Mouse (Mus musculus) lung, postnatal 0 days (tissue): ENCODE results near the gene Ganc. TPM values are rescaled to one million over a fixed set of nuclear protein-coding genes. Genes with fewer than 3 reads are reported as not detected.

Source experiments
- ATAC-seq: fragments of 200-750 bp; cut with Nextera tagmentation; 2 replicates; pipeline ENCODE4 v1.8.0; 2017; ENCODE audit warnings: moderate library complexity
- DNase-seq: peaks from one replicate; pipeline ENCODE4 v3.0.0-alpha.2; 2016; ENCODE audit warnings: low spot score
- H3K27ac ChIP-seq: fragments of 300-500 bp; sonication (generic); 2 replicates; pipeline ENCODE4 v1.5.1; 2014; ENCODE audit warnings: antibody characterized with exemption, mild to moderate bottlenecking, low read length, mixed read lengths
- H3K27me3 ChIP-seq: fragments of 300-500 bp; sonication (generic); replicated peaks from 2 replicates; pipeline ENCODE4 v1.6.1; 2014; ENCODE audit warnings: low read length, mixed read lengths; ENCODE audit not compliant: insufficient read depth
- H3K36me3 ChIP-seq: fragments of 300-500 bp; sonication (generic); 2 replicates; pipeline ENCODE4 v1.6.1; 2014; ENCODE audit warnings: low read length, mixed read lengths; ENCODE audit not compliant: insufficient read depth
- H3K4me1 ChIP-seq: fragments of 300-500 bp; sonication (generic); 2 replicates; pipeline ENCODE4 v1.6.1; 2014; ENCODE audit warnings: antibody characterized with exemption, low read depth, low read length, mixed read lengths; ENCODE audit not compliant: insufficient read depth
- H3K4me2 ChIP-seq: fragments of 300-500 bp; sonication (generic); replicated peaks from 2 replicates; pipeline ENCODE4 v1.6.1; 2014; ENCODE audit warnings: low read depth, mild to moderate bottlenecking, low read length, moderate library complexity, mixed read lengths
- H3K4me3 ChIP-seq: fragments of 300-500 bp; sonication (generic); 2 replicates; pipeline ENCODE4 v1.5.1; 2014; ENCODE audit warnings: low read depth, low read length
- H3K9ac ChIP-seq: fragments of 300-500 bp; sonication (generic); replicated peaks from 2 replicates; pipeline ENCODE4 v1.6.1; 2014; ENCODE audit warnings: low read depth, mild to moderate bottlenecking
- H3K9me3 ChIP-seq: fragments of 300-500 bp; sonication (generic); 2 replicates; pipeline ENCODE4 v1.6.1; 2016; ENCODE audit warnings: low read length, mixed read lengths
- CTCF ChIP-seq: IDR thresholded peaks from 2 replicates; pipeline ENCODE4 v1.5.1; 2016; ENCODE audit warnings: antibody characterized with exemption, mild to moderate bottlenecking
- EP300 ChIP-seq: IDR thresholded peaks from 2 replicates; pipeline ENCODE4 v1.6.1; 2016; ENCODE audit warnings: antibody characterized with exemption, mild to moderate bottlenecking, control low read depth
- WGBS: fragments of 180-500 bp; shearing (Covaris S2); extraction: QIAGEN DNeasy Blood & Tissue Kit; methylation state at CpG from one replicate; pipeline ENCODE4 v1.1.7; 2014; 5-methylcytosine and 5-hydroxymethylcytosine counted together
- polyA plus RNA-seq: library from polyadenylated mRNA; unstranded; fragments of >200 nt; fragmentation: Nextera tagmentation; extraction: Ambion mirVana; gene quantifications from 2 replicates; pipeline ENCODE4 v1.2.1, GENCODE M21; 2015

Gene Ganc
- polyA plus RNA-seq, 1 experiment from 2014 or later: 11.5 TPM

DNA sequence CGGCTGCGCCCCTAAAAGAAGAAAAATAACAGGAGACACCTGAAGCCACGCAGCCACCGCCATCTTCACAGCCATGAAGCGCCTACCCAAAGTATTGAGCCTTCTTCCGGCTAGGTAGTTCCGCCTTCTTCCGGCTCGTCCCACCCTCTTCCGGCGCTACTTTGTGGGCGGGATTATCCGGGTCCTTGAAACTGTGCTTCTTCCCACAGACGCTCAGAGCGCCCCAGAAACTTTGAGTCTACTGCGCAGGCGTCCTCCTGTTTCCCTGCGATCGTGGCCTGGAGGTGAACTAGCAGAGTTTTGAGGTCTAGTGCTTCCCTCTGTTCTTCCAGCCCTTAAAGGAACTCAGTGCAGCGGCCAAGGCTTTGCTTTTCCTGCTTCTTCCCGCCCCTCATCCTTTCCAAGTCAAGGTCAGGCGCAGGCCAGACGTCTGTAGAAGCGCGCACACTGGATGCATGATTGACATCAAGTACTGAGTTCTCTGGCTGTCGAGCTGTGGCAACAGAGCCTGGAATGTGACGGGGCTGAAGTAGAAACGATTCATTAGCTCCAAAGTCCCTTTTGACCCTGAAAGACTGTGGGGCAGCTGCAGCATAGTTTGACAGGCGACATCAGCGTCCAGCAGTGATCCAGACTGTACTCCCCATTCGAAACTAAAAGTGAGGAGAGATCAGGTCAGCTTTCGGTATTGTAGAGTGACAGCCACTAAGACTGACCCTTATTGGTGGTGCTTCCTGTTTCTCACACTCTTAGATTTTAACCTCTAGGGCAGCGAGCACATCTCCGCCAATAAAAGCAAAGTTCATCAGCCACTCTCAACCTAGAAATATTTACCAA is 508 bp downstream of the Ganc start, which contains the start of gene Tmem87a:
Gene Tmem87a (minus strand): TSS at position 128 of the 837 bp plus-strand sequence.
- Histone ChIP-seq H3K27me3 (no peaks in the 10 kb centered on the region), H3K9ac (peak within 1 kb of the TSS; percentile 61), H3K4me1 (peaks cover 4% of the 10 kb centered on the region; the same call in 1 of the 2 replicates), H3K27ac (peak within 1 kb of the TSS; percentile 94), H3K4me3 (peak within 1 kb of the TSS; percentile 69), H3K9me3 (no peaks in the 10 kb centered on the region), H3K36me3 (no peaks in the 10 kb centered on the region), H3K4me2 (peak within 1 kb of the TSS; percentile 63)
- ATAC-seq (peak; percentile 99), DNase-seq (peak; percentile 99)
- TF ChIP-seq EP300: peak; percentile 71
- no peak for TF ChIP-seq CTCF
- under 1% methylated on average over 34 of the region's 34 CpGs for WGBS

DNA sequence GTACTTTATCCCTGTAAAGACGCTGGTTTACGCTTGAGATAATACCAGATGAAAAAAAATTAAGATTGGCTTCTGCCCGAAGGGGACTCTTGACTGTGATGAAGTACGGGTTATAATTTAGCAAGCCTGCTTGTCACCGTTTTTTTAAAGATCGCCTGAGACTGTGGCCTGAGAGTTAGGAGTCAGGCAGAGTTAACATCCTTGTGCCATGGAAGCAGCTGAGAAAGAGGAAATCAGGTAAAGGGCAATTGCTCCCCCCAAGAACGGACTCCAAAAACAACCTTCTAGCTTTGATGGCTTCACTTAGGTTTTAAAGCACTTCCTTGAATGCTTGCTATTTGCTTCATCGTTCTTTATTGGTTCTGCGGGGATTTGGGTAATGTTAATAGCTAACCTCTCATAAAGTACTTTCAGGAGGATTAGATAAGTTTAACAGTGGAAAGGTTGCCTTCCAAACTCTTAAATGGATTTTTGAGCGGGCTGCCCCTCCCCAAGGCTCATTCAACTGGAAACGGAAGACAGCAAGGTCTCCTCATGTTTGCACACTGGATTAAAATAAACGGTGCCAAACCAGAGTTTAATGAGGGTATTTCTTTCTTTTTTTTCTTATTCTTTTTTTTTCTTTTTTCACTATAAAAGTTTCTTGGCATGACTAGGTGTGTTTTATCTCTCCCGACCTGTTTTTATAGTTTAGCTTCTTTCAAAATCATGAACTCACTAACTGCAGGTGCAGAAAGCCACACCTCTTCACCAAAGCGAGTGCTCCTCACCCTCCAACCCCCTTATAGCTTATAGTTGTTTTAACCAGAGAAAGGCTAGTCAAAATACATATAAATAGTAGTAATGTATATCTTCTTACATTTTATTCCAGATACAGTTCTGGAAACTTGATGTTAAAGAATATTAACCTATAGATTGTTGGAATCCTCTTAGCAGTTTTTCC is 1.4 kb downstream of the Ganc start:
- DNase-seq: peak; percentile 17
- WGBS: 17% methylated on average over 14 of the region's 14 CpGs
- H3K4me2 ChIP-seq: peak overlapping the region; percentile 63
- peak overlapping the region; percentile 41 for H3K9ac ChIP-seq
- no peak for TF ChIP-seq EP300
- TF ChIP-seq CTCF: no peak
- no peaks in the 10 kb centered on the region for H3K9me3 ChIP-seq
- peak overlapping the region; percentile 94 for H3K27ac ChIP-seq
- H3K27me3 ChIP-seq: no peaks in the 10 kb centered on the region
- H3K4me1 ChIP-seq: peaks cover 4% of the 10 kb centered on the region; the same call in 1 of the 2 replicates
- ATAC-seq: no peak
- peak overlapping the region; percentile 69 for H3K4me3 ChIP-seq
- no peaks in the 10 kb centered on the region for H3K36me3 ChIP-seq

DNA sequence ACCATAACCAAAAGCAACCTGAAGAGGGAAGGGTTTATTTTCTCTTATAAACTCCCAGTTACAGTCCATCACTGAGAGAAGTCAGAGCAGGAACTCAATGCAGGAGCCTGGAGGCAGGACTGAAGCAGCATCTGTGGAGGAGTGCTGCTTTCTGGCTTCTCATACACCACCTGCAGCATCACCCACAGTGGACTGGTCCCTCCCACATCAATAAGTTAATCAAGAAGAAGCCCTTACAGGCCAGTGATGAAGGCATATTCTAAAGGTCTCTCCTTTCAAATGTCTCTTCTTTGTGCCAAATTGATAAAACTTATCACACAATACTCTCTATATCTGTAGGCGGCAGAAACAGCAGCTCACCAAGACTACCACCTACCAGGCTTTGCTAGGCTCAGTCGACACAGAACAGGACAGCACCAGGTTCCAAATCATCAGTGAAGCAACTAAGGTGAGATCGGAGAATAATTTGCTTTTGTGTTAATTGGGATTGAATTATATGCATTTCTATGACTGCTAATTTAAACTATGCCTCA is 7.5 kb downstream of the Ganc start:
- H3K27ac ChIP-seq: no peak overlapping the region
- no peak overlapping the region for H3K4me2 ChIP-seq
- TF ChIP-seq CTCF (no peak), EP300 (no peak)
- H3K27me3 ChIP-seq: no peaks in the 10 kb centered on the region
- H3K9ac ChIP-seq: no peak overlapping the region
- 89% methylated on average over 3 of the region's 3 CpGs for WGBS
- no peak overlapping the region for H3K4me3 ChIP-seq
- no peaks in the 10 kb centered on the region for H3K4me1 ChIP-seq
- no peaks in the 10 kb centered on the region for H3K9me3 ChIP-seq
- ATAC-seq (no peak), DNase-seq (no peak)
- no peaks in the 10 kb centered on the region for H3K36me3 ChIP-seq

DNA sequence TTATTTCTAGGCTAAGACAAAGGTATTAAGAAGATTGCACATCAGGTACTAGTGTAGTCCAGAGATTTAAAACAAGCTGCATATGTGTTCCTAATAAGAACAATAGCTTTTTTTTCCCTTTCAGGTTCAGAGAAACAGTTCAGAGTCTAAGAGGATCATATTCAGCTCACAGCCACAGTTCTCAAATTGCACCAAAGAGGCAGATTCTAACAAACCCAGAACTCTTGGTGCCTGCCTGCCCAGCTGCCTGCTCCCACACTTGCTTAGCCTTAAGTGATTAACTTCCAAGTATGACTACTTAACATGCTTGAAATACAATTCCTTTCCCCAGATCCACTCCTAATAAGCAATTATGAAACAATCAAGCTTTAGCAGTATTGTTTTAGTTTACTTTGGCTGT is 10.4 kb downstream of the Ganc start:
- Histone ChIP-seq H3K4me2 (no peak overlapping the region), H3K27ac (no peak overlapping the region), H3K9ac (no peak overlapping the region), H3K36me3 (no peaks in the 10 kb centered on the region), H3K9me3 (no peaks in the 10 kb centered on the region), H3K4me1 (no peaks in the 10 kb centered on the region), H3K4me3 (no peak overlapping the region), H3K27me3 (no peaks in the 10 kb centered on the region)
- TF ChIP-seq EP300 (no peak), CTCF (no peak)
- ATAC-seq (no peak), DNase-seq (no peak)

GRCm38 (mm10) chr2:120414738-120415414 is 11.2 kb downstream of the Ganc start:
- Histone ChIP-seq H3K9ac (no peak overlapping the region), H3K9me3 (no peaks in the 10 kb centered on the region), H3K36me3 (no peaks in the 10 kb centered on the region), H3K4me3 (no peak overlapping the region), H3K27ac (no peak overlapping the region), H3K27me3 (no peaks in the 10 kb centered on the region), H3K4me2 (no peak overlapping the region), H3K4me1 (no peaks in the 10 kb centered on the region)
- WGBS: 61% methylated on average over 1 of the region's 1 CpGs
- TF ChIP-seq CTCF (no peak), EP300 (no peak)
- DNase-seq: no peak
- no peak for ATAC-seq
